Mouse (Mus musculus) neural tube, embryonic 12.5 days (tissue): Measurements from ENCODE around the gene Rnf113a2. TPM values are rescaled to one million over a fixed set of nuclear protein-coding genes. Genes with fewer than 3 reads are reported as not detected.

ENCODE experiments used
- ATAC-seq: fragments of 200-750 bp; cut with Nextera tagmentation; 2 replicates; pipeline ENCODE4 v1.8.0; 2017; ENCODE audit warnings: low read depth, mild to moderate bottlenecking, moderate TSS enrichment, moderate library complexity; ENCODE audit not compliant: low FRiP score
- H3K27ac ChIP-seq: fragments of 300-500 bp; sonication (generic); 2 replicates; pipeline ENCODE4 v1.5.1; 2016
- H3K27me3 ChIP-seq: fragments of 300-500 bp; sonication (generic); replicated peaks from 2 replicates; pipeline ENCODE4 v1.6.1; 2016; ENCODE audit warnings: mild to moderate bottlenecking
- H3K36me3 ChIP-seq: fragments of 300-500 bp; sonication (generic); 2 replicates; pipeline ENCODE4 v1.6.1; 2016; ENCODE audit warnings: mild to moderate bottlenecking
- H3K4me1 ChIP-seq: fragments of 300-500 bp; sonication (generic); 2 replicates; pipeline ENCODE4 v1.6.1; 2016
- H3K4me2 ChIP-seq: fragments of 300-500 bp; sonication (generic); replicated peaks from 2 replicates; pipeline ENCODE4 v1.6.1; 2016; ENCODE audit warnings: mild to moderate bottlenecking
- H3K4me3 ChIP-seq: fragments of 300-500 bp; sonication (generic); 2 replicates; pipeline ENCODE4 v1.5.1; 2016
- H3K9ac ChIP-seq: fragments of 300-500 bp; sonication (generic); 2 replicates; pipeline ENCODE4 v1.6.1; 2016; ENCODE audit warnings: mild to moderate bottlenecking
- H3K9me3 ChIP-seq: fragments of 300-500 bp; sonication (generic); 2 replicates; pipeline ENCODE4 v1.6.1; 2016; ENCODE audit warnings: mild to moderate bottlenecking
- WGBS: fragments of 180-500 bp; shearing (Covaris S2); methylation state at CpG from one replicate; pipeline ENCODE4 v1.1.7; 2016; 5-methylcytosine and 5-hydroxymethylcytosine counted together
- polyA plus RNA-seq: library from polyadenylated mRNA; unstranded; fragments of >200 nt; fragmentation: Nextera tagmentation; extraction: Ambion mirVana; gene quantifications from 2 replicates; pipeline ENCODE4 v1.2.1, GENCODE M21; 2016

Rnf113a2 gene
- polyA plus RNA-seq, 1 experiment from 2014 or later = 28.2 TPM

GRCm38 (mm10) chr12:84461416-84461815 lies 44.4 kb downstream of the Rnf113a2 start:
- no peaks in the 10 kb centered on the region for H3K4me1 ChIP-seq
- no peak overlapping the region for H3K4me3 ChIP-seq
- H3K36me3 ChIP-seq = peaks cover 38% of the 10 kb centered on the region
- no peaks in the 10 kb centered on the region for H3K27me3 ChIP-seq
- no peak overlapping the region for H3K4me2 ChIP-seq
- H3K27ac ChIP-seq = no peak overlapping the region
- no peak overlapping the region for H3K9ac ChIP-seq
- no peak for ATAC-seq
- H3K9me3 ChIP-seq = no peaks in the 10 kb centered on the region
- 92% methylated on average over 5 of the region's 5 CpGs for WGBS

GRCm38 (mm10) chr12:84462856-84463255 lies 45.9 kb downstream of the Rnf113a2 start:
- Histone ChIP-seq H3K27me3 (no peaks in the 10 kb centered on the region), H3K4me2 (no peak overlapping the region), H3K9me3 (no peaks in the 10 kb centered on the region), H3K4me3 (no peak overlapping the region), H3K36me3 (peaks cover 34% of the 10 kb centered on the region), H3K27ac (no peak overlapping the region), H3K4me1 (no peaks in the 10 kb centered on the region), H3K9ac (no peak overlapping the region)
- no peak for ATAC-seq
- WGBS = 84% methylated on average over 3 of the region's 3 CpGs

Other genes starting within 250 kb of the Rnf113a2 start
- 6.1 and 6.3 TPM in 2 replicates for gene Elmsan1, start 198.3 kb upstream of the Rnf113a2 start, polyA plus RNA-seq
- gene Ptgr2, start 132.0 kb upstream of the Rnf113a2 start, polyA plus RNA-seq = 14.2 and 17.4 TPM in 2 replicates
- 108 and 111 TPM in 2 replicates for gene Zfp410, start 100.3 kb upstream of the Rnf113a2 start, polyA plus RNA-seq
- 37.8 and 40.9 TPM in 2 replicates for gene Coq6, start 55.5 kb upstream of the Rnf113a2 start, polyA plus RNA-seq
- gene Fam161b, start 55.4 kb upstream of the Rnf113a2 start, polyA plus RNA-seq = 11.5 and 12.5 TPM in 2 replicates
- gene Entpd5, start 8.2 kb upstream of the Rnf113a2 start, polyA plus RNA-seq = 10.1 and 11.0 TPM in 2 replicates
- gene Bbof1, start 8.1 kb upstream of the Rnf113a2 start, polyA plus RNA-seq = 2.4 and 3.0 TPM in 2 replicates
- 24.0 and 25.9 TPM in 2 replicates for gene Aldh6a1, start 33.8 kb downstream of the Rnf113a2 start, polyA plus RNA-seq
- gene Lin52, start 34.2 kb downstream of the Rnf113a2 start, polyA plus RNA-seq = 33.1 and 34.0 TPM in 2 replicates
- 6.6 and 6.9 TPM in 2 replicates for gene Vsx2, start 152.6 kb downstream of the Rnf113a2 start, polyA plus RNA-seq
- 13.3 and 14.1 TPM in 2 replicates for gene Abcd4, start 200.2 kb downstream of the Rnf113a2 start, polyA plus RNA-seq
- gene Vrtn, start 223.8 kb downstream of the Rnf113a2 start, polyA plus RNA-seq = not detected in 2 replicates